Mouse (Mus musculus) stomach, embryonic 14.5 days (tissue): ENCODE measurements at regions not wholly inside any gene's neighbourhood (a gene's known extent, or its start where the extent isn't known, plus 50 kb on each side); places are given as distances from the start of the nearest gene placed in this dataset.

Experiments
- ATAC-seq: fragments of 200-750 bp; cut with Nextera tagmentation; 2 replicates; pipeline ENCODE4 v1.8.0; 2017; ENCODE audit warnings: low read depth, moderate TSS enrichment; ENCODE audit not compliant: insufficient number of reproducible peaks, insufficient read depth, low FRiP score
- H3K27ac ChIP-seq: fragments of 300-500 bp; sonication (generic); 2 replicates; pipeline ENCODE4 v1.5.1; 2014; ENCODE audit warnings: mild to moderate bottlenecking, low read length, moderate library complexity, mixed read lengths
- H3K27me3 ChIP-seq: fragments of 300-500 bp; sonication (generic); 2 replicates; pipeline ENCODE4 v1.6.1; 2014; ENCODE audit warnings: low read length, control low read depth, mixed read lengths; ENCODE audit not compliant: control insufficient read depth, insufficient read depth
- H3K36me3 ChIP-seq: fragments of 300-500 bp; sonication (generic); 2 replicates; pipeline ENCODE4 v1.6.1; 2014; ENCODE audit warnings: mild to moderate bottlenecking, control low read depth, low read length, moderate library complexity, mixed read lengths; ENCODE audit not compliant: control insufficient read depth, insufficient read depth
- H3K4me1 ChIP-seq: fragments of 300-500 bp; sonication (generic); 2 replicates; pipeline ENCODE4 v1.6.1; 2014; ENCODE audit warnings: low read length, control low read depth, mixed read lengths; ENCODE audit not compliant: control insufficient read depth, insufficient read depth
- H3K4me2 ChIP-seq: fragments of 300-500 bp; sonication (generic); replicated peaks from 2 replicates; pipeline ENCODE4 v1.6.1; 2014; ENCODE audit warnings: low read depth, low read length, control low read depth
- H3K4me3 ChIP-seq: fragments of 300-500 bp; sonication (generic); 2 replicates; pipeline ENCODE4 v1.5.1; 2014; ENCODE audit warnings: low read depth, low read length, control low read depth
- H3K9ac ChIP-seq: fragments of 300-500 bp; sonication (generic); replicated peaks from 2 replicates; pipeline ENCODE4 v1.6.1; 2014; ENCODE audit warnings: low read depth, mild to moderate bottlenecking, control low read depth, low read length, moderate library complexity, mixed read lengths
- H3K9me3 ChIP-seq: fragments of 300-500 bp; sonication (generic); 2 replicates; pipeline ENCODE4 v1.6.1; 2016; ENCODE audit warnings: low read depth, low read length, control low read depth; ENCODE audit not compliant: control insufficient read depth
- WGBS: fragments of 180-500 bp; shearing (Covaris S2); extraction: QIAGEN DNeasy Blood & Tissue Kit; methylation state at CpG from one replicate; pipeline ENCODE4 v1.1.7; 2014; 5-methylcytosine and 5-hydroxymethylcytosine counted together

DNA sequence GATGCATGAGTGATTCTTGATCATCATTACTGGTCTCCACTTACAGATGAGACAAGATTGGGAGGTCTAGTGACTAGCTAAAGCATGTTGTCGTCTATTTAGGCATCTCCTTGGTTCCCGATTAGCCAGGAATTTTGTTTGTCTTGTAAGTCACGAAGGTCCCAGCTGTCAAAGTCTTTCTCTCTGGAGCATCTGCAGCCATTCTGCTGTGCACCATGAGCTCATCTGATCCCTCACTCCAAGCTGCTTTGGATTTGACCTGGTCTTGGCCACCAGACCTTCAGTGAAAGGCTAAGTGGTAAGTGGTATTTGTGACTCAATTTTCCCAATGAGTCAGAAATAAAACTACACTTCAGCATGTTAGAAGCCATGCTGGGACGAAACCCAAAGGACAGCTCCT, 53.3 kb upstream of the Creb5 start:
- no peak overlapping the region for H3K4me3 ChIP-seq
- no peak overlapping the region for H3K27ac ChIP-seq
- H3K36me3 ChIP-seq = no peaks in the 10 kb centered on the region
- no peak overlapping the region for H3K9ac ChIP-seq
- no peaks in the 10 kb centered on the region for H3K27me3 ChIP-seq
- WGBS = 80% methylated on average over 4 of the region's 4 CpGs
- H3K4me2 ChIP-seq = no peak overlapping the region
- no peaks in the 10 kb centered on the region for H3K4me1 ChIP-seq
- H3K9me3 ChIP-seq = no peaks in the 10 kb centered on the region
- no peak for ATAC-seq

DNA sequence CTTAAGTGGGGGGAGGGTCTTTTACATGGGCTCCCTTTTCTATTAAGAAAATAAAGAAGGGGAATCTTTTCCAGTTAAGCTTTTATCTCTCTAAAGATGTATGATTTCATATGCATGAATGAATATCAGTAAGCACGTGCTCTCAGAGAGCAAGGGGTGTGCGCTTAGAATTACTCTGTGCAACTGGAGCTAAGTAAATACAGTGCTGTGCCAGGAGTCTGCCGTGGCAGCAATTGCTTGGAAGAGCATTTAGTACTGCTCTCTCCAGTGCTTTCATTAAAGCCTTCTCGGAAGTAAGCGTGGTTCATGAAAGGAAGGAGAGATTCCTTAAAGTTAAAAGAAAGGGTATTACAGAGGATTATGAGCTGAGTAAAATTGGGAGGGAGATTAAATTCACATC, 54.5 kb upstream of the Creb5 start:
- no peak overlapping the region for H3K27ac ChIP-seq
- H3K27me3 ChIP-seq = no peaks in the 10 kb centered on the region
- H3K36me3 ChIP-seq = no peaks in the 10 kb centered on the region
- no peak for ATAC-seq
- H3K4me1 ChIP-seq = no peaks in the 10 kb centered on the region
- H3K4me3 ChIP-seq = no peak overlapping the region
- H3K9me3 ChIP-seq = no peaks in the 10 kb centered on the region
- H3K4me2 ChIP-seq = no peak overlapping the region
- WGBS = 46% methylated on average over 5 of the region's 5 CpGs
- H3K9ac ChIP-seq = no peak overlapping the region

DNA sequence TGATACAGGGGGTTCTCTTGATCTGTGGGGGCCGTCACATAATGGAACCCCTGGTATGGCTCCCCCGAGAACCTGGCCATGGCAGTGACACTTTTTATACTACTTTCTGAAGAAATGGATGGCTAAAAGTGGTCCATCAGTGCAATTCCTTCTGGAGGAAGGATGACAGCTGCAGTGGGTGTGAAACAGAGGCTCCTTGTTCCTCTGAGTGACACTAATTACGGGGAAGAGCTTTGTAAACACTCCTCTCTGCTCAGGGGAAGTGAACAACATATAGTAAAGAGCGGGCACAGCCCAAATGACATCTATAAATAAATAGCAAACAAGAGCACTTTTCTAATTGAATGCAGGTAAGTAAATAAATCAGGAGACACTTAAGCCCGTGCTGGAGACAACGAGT, 57.7 kb upstream of the Creb5 start:
- H3K4me2 ChIP-seq = no peak overlapping the region
- no peaks in the 10 kb centered on the region for H3K9me3 ChIP-seq
- no peak overlapping the region for H3K9ac ChIP-seq
- no peaks in the 10 kb centered on the region for H3K27me3 ChIP-seq
- no peaks in the 10 kb centered on the region for H3K36me3 ChIP-seq
- H3K27ac ChIP-seq = no peak overlapping the region
- no peak overlapping the region for H3K4me3 ChIP-seq
- H3K4me1 ChIP-seq = no peaks in the 10 kb centered on the region
- ATAC-seq = no peak
- 34% methylated on average over 6 of the region's 6 CpGs for WGBS

DNA sequence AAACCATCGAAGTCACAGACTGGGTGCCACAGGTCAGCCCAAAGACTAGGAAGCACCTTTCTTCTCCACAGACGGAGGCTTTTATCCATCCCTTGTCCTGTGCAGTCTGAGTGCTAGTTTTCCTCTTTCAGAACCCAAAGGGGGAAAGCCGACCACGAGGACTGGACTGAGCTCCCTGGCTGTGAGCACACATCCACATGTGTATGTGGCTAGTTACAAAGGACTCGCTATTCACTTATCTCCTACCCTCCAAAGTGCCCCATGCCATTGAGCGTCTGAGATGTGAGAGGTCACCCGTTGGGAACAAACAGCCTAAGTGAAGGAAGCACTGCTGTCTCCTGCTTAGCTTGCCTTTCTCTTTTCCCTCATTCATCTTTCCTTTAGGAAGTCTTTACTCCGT, 65.0 kb upstream of the Creb5 start:
- Histone ChIP-seq H3K9me3 (no peaks in the 10 kb centered on the region), H3K27ac (no peak overlapping the region), H3K4me2 (no peak overlapping the region), H3K4me3 (no peak overlapping the region), H3K27me3 (no peaks in the 10 kb centered on the region), H3K36me3 (no peaks in the 10 kb centered on the region), H3K4me1 (0 out of 2 replicates have a peak, but pooled peaks cover 3% of the 10 kb centered on the region), H3K9ac (no peak overlapping the region)
- ATAC-seq = no peak
- WGBS = 69% methylated on average over 8 of the region's 8 CpGs

DNA sequence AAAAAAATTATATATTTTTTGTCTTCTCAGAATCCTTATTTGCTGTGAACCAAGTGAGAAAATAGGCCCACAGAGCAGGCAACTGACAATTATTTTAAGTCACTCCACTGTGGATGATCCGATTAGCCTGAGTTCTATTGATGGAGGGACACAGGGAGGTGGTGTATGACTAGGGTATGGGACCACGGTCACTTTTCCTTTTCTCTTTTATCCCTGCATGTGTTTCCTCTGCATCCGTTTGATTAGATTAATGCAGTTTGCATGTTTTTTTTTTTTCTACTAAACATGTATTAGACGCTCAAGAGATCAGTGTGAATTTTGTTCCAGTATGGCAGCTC, 65.4 kb upstream of the Creb5 start:
- H3K4me3 ChIP-seq = no peak overlapping the region
- H3K4me2 ChIP-seq = no peak overlapping the region
- ATAC-seq = no peak
- 84% methylated on average over 4 of the region's 4 CpGs for WGBS
- H3K27ac ChIP-seq = no peak overlapping the region
- no peaks in the 10 kb centered on the region for H3K36me3 ChIP-seq
- H3K4me1 ChIP-seq = 0 out of 2 replicates have a peak, but pooled peaks cover 3% of the 10 kb centered on the region
- no peaks in the 10 kb centered on the region for H3K9me3 ChIP-seq
- H3K9ac ChIP-seq = no peak overlapping the region
- H3K27me3 ChIP-seq = no peaks in the 10 kb centered on the region

DNA sequence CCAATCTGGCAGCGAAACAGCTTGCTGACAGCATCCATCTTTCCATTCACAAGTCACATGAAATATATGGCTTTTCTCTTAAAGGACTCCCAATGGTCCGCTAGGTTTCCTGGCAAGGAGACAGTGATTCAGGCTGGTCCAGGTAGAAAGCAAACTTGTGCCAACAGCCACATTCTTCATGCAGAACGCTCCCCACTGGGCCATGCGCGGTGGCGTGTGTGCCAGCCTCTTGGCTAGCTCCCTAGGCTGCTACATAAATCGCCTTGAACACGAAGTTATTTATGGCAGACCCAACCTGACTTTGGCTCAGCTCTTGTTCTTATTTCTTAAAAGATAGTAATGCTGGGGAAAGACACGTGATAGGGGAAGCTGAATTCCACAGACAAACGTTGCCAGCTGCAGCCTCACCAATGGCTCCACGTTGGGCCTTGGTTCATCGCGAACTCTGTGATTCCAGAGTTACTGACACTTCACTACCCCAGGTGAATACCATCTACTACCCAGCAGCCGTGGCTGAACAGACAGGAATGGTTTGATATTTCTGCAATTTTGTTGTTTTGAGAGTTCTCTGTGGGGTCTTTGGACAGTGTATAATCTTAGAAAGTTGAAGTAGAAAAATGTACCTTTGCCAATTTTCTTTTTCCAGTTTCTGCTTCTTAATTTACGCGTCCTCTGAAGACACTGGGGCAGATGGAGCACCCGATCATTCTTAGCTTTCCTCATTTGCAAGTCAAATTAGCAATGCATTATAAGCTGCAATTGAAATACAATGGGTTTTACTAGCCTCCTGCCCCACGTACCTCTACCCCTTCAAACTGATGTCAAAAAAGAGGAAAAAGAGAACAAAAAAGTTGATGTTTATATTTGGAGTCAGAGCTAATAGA, 66.0 kb upstream of the Creb5 start:
- no peak for ATAC-seq
- H3K27ac ChIP-seq = no peak overlapping the region
- H3K4me3 ChIP-seq = no peak overlapping the region
- H3K27me3 ChIP-seq = no peaks in the 10 kb centered on the region
- 81% methylated on average over 18 of the region's 18 CpGs for WGBS
- no peak overlapping the region for H3K4me2 ChIP-seq
- no peak overlapping the region for H3K9ac ChIP-seq
- no peaks in the 10 kb centered on the region for H3K36me3 ChIP-seq
- H3K9me3 ChIP-seq = no peaks in the 10 kb centered on the region
- H3K4me1 ChIP-seq = 0 out of 2 replicates have a peak, but pooled peaks cover 3% of the 10 kb centered on the region

DNA sequence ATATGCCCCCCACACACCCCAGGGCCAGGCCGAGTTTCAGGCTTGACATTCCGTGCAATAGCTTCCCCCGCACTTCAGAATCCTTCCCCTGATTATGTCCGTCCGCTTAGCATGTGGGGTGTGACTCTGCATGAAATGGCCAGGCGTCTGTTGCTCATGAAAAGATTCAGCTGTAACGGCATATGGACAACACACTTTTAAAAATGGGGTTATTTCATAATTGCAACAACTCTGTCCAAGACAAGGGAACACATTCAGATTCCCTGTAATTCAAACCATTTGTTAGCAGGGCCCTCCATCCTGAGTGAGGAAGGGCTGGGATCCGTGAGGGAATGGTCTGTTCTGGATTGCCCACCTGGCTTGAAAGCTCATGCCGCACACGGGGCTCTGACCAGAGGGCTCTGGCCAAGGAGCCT, 68.2 kb upstream of the Creb5 start:
- no peak overlapping the region for H3K4me3 ChIP-seq
- 50% methylated on average over 10 of the region's 10 CpGs for WGBS
- no peak; the same call in 1 of the 2 replicates for ATAC-seq
- H3K9ac ChIP-seq = no peak overlapping the region
- H3K27me3 ChIP-seq = no peaks in the 10 kb centered on the region
- H3K4me2 ChIP-seq = no peak overlapping the region
- H3K36me3 ChIP-seq = no peaks in the 10 kb centered on the region
- H3K9me3 ChIP-seq = no peaks in the 10 kb centered on the region
- H3K4me1 ChIP-seq = 0 out of 2 replicates have a peak, but pooled peaks cover 3% of the 10 kb centered on the region
- H3K27ac ChIP-seq = no peak overlapping the region; the same call in 1 of the 2 replicates

DNA sequence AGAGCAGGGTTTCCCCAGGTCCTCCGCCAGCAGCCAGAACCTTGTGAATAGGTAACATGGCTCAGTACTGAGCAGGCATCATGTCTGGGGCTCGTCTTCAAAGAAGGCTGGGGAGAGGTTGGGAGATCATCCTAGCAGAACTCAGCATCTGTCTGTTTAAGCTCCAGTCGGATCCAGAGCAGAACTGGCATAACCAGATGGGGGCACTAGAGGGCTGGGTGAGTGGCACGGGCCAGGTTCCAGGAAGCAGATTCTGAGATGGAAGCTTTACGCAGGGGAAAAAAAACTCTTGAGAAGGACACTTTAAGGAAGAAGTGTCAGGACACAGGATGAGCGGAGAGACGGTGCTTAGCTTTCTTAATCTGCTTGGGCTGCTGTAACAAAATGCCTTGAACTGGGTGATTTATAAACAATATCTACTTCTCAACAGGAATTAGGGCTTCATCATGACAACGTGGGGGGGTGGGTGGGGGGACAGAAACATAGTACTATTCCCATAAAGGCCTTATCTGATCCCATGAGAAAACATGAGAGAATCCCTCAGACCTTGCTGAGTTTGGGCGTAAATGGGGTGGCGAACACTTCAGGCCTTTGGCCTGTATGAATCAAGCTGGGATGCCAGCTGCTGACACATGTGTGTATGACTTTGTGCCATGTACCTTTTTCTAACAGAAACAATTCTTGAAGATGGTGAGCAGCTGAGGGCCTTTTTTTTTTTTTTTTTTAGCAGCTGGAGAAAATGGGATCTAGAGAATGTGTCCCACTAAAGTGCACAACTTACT, 69.6 kb upstream of the Creb5 start:
- Histone ChIP-seq H3K36me3 (no peaks in the 10 kb centered on the region), H3K27ac (no peak overlapping the region), H3K9ac (no peak overlapping the region), H3K4me2 (no peak overlapping the region), H3K27me3 (no peaks in the 10 kb centered on the region), H3K4me1 (0 out of 2 replicates have a peak, but pooled peaks cover 3% of the 10 kb centered on the region), H3K9me3 (no peaks in the 10 kb centered on the region), H3K4me3 (no peak overlapping the region)
- 56% methylated on average over 10 of the region's 10 CpGs for WGBS
- ATAC-seq = no peak
